Mouse (Mus musculus) small intestine, adult 2 months (tissue): ENCODE measurements around the gene Vegfc. TPM values are rescaled to one million over a fixed set of nuclear protein-coding genes. Genes with fewer than 3 reads are reported as not detected.

Source experiments
- H3K27ac ChIP-seq: fragments of 200-500 bp; 2 replicates; pipeline ENCODE4 v1.5.1; 2012; ENCODE audit warnings: low read depth, low read length, control low read depth, inconsistent platforms; ENCODE audit not compliant: insufficient read depth
- H3K27me3 ChIP-seq: fragments of 200-500 bp; 2 replicates; pipeline ENCODE4 v1.6.1; 2012; ENCODE audit warnings: mild to moderate bottlenecking, moderate library complexity, low read length, inconsistent platforms; ENCODE audit not compliant: control insufficient read depth, insufficient read depth
- H3K36me3 ChIP-seq: fragments of 200-500 bp; 2 replicates; pipeline ENCODE4 v1.6.1; 2012; ENCODE audit warnings: mild to moderate bottlenecking, low read length, control low read depth, inconsistent platforms; ENCODE audit not compliant: control insufficient read depth, insufficient read depth
- H3K4me1 ChIP-seq: fragments of 200-500 bp; 2 replicates; pipeline ENCODE4 v1.6.1; 2012; ENCODE audit warnings: low read length, inconsistent platforms, mixed read lengths; ENCODE audit not compliant: control insufficient read depth, insufficient read depth, insufficient read length
- H3K4me3 ChIP-seq: fragments of 200-500 bp; 2 replicates; pipeline ENCODE4 v1.5.1; 2012; ENCODE audit warnings: low read depth, mild to moderate bottlenecking, control low read depth, inconsistent platforms, low read length, moderate library complexity
- CTCF ChIP-seq: fragments of 200-500 bp; IDR thresholded peaks from 2 replicates; pipeline ENCODE4 v1.5.1; 2012; ENCODE audit warnings: low read depth, mild to moderate bottlenecking, control low read depth, inconsistent platforms, low read length, moderate library complexity, mixed read lengths; ENCODE audit not compliant: insufficient replicate concordance, insufficient read length; ENCODE audit errors: extremely low read depth
- POLR2A ChIP-seq: fragments of 200-500 bp; IDR thresholded peaks from 2 replicates; pipeline ENCODE4 v1.6.1; 2012; ENCODE audit warnings: low read depth, mild to moderate bottlenecking, control low read depth, inconsistent platforms, low read length, moderate library complexity
- WGBS: fragments of 180-500 bp; shearing (Covaris S2); methylation state at CpG from one replicate; pipeline ENCODE4 v1.1.7; 2018; 5-methylcytosine and 5-hydroxymethylcytosine counted together
- polyA plus RNA-seq: library from polyadenylated mRNA; depleted of rRNA; stranded (reverse); fragments of >200 nt; gene quantifications from 2 replicates; pipeline ENCODE4 v1.2.3, GENCODE M21; 2012

The Vegfc gene
- polyA plus RNA-seq, 1 experiment, result 4.5 TPM

GRCm38 (mm10) chr8:54185336-54185735 is 107.9 kb downstream of the Vegfc start:
- Histone ChIP-seq H3K4me1 (no peaks in the 10 kb centered on the region), H3K27ac (no peak overlapping the region), H3K36me3 (0 out of 2 replicates have a peak, but pooled peaks cover 1% of the 10 kb centered on the region), H3K27me3 (no peaks in the 10 kb centered on the region), H3K4me3 (no peak overlapping the region)
- no peak for TF ChIP-seq POLR2A
- TF ChIP-seq CTCF, result no peak
- 84% methylated on average over 2 of the region's 2 CpGs for WGBS

GRCm38 (mm10) chr8:54185927-54186326 is 108.5 kb downstream of the Vegfc start:
- Histone ChIP-seq H3K4me1 (no peaks in the 10 kb centered on the region), H3K4me3 (no peak overlapping the region), H3K36me3 (0 out of 2 replicates have a peak, but pooled peaks cover 1% of the 10 kb centered on the region), H3K27me3 (no peaks in the 10 kb centered on the region), H3K27ac (no peak overlapping the region)
- WGBS, result 94% methylated on average over 6 of the region's 6 CpGs
- TF ChIP-seq CTCF (no peak), POLR2A (no peak)

- TF ChIP-seq POLR2A, result no peak
- no peak for TF ChIP-seq CTCF
- H3K36me3 ChIP-seq, result no peaks in the 10 kb centered on the region
- WGBS, result 79% methylated on average over 2 of the region's 2 CpGs
Observed at GRCm38 (mm10) chr8:54216250-54216649, 138.8 kb downstream of the Vegfc start.

GRCm38 (mm10) chr8:54228801-54229204 is 151.4 kb downstream of the Vegfc start:
- Histone ChIP-seq H3K36me3 (no peaks in the 10 kb centered on the region), H3K4me3 (no peak overlapping the region), H3K4me1 (no peaks in the 10 kb centered on the region), H3K27ac (no peak overlapping the region), H3K27me3 (no peaks in the 10 kb centered on the region)
- TF ChIP-seq POLR2A, result no peak
- no peak for TF ChIP-seq CTCF
- 52% methylated on average over 1 of the region's 1 CpGs for WGBS

More at GRCm38 (mm10) chr8:54216250-54216649, 138.8 kb downstream of the Vegfc start:
- H3K4me1 ChIP-seq, result no peaks in the 10 kb centered on the region
- no peaks in the 10 kb centered on the region for H3K27me3 ChIP-seq
- no peak overlapping the region for H3K4me3 ChIP-seq
- H3K27ac ChIP-seq, result no peak overlapping the region

GRCm38 (mm10) chr8:54230638-54231037 is 153.2 kb downstream of the Vegfc start:
- TF ChIP-seq CTCF, result no peak
- no peak for TF ChIP-seq POLR2A
- Histone ChIP-seq H3K27me3 (no peaks in the 10 kb centered on the region), H3K27ac (no peak overlapping the region), H3K4me3 (no peak overlapping the region), H3K4me1 (no peaks in the 10 kb centered on the region), H3K36me3 (no peaks in the 10 kb centered on the region)
- 94% methylated on average over 1 of the region's 1 CpGs for WGBS

- Histone ChIP-seq H3K27me3 (no peaks in the 10 kb centered on the region), H3K36me3 (no peaks in the 10 kb centered on the region)
Observed at GRCm38 (mm10) chr8:54233316-54233715, 155.9 kb downstream of the Vegfc start.

More at GRCm38 (mm10) chr8:54233316-54233715, 155.9 kb downstream of the Vegfc start:
- Histone ChIP-seq H3K4me3 (no peak overlapping the region), H3K27ac (no peak overlapping the region), H3K4me1 (no peaks in the 10 kb centered on the region)
- WGBS, result 81% methylated on average over 6 of the region's 6 CpGs
- TF ChIP-seq CTCF (no peak), POLR2A (no peak)
